Mouse (Mus musculus) adrenal gland, adult (tissue): ENCODE measurements around the gene Osbpl7.

Experiments used
- DNase-seq, 2 experiments: peaks; one replicate each; pipeline ENCODE4 v3.0.0; 2022 to 2023; ENCODE audit warnings: low spot score in 1 of 2; ENCODE audit not compliant: inconsistent age in 2 of 2

The Osbpl7 gene

GRCm38 (mm10) chr11:97038881-97039280 is 11.5 kb upstream of the Osbpl7 start:
- DNase-seq: peak; percentile 64 to 79

GRCm38 (mm10) chr11:97040301-97041021 is 10.0 kb upstream of the Osbpl7 start:
- DNase-seq: no peak

DNA sequence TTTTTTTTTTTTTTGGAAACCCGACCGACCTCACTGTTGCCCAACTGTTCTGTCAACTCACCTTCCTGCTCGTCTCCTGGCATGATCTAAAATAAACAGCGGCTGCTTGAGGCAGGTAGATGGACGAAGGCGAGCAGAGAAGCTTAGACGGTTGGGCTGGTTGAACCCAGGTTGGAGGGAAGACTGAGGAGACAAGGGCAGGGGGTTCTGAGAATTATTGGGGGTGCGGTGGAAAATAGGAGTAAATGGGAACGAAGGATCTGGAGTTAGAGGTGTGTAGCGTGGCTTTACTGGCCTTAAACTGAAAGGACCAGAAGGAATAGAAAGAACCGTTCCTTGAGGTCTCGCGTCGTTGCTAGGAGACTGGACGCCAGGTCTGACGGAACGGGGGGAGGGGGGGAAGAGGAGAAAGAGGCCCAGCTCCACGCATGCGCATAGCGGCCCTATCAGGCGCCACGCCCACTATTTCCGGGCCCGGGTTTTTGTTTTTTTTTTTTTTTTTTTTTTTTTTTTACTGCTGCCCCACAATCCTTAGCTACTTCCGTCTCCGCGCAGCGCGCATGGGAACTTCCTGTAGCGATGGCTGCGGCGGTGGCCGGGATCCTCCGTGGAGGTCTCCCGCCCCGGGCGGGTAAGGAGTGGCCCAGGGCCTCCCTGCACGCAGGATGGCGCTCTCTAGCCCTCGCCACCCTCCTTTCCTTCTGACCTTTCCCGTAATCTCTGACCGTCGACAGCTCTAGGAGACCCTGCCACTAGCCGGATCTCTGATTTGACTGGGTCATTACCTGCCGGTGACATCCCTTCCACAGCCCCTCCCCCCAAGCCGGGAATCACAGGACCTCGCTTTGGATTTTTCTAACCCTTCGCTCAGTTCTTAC is 9.2 kb upstream of the Osbpl7 start, which contains the start of the genes Lrrc46 and Mrpl10:
Gene Lrrc46, minus strand, starts transcription at position 386 of the 878 bp plus-strand sequence.
Gene Mrpl10, plus strand, starts transcription at position 539 of the 878 bp plus-strand sequence.
- DNase-seq: peak; percentile 87 to 94

GRCm38 (mm10) chr11:97044902-97045301 is 5.5 kb upstream of the Osbpl7 start:
- DNase-seq: no peak

- peak in 1 of 2 experiments; percentile 48 for DNase-seq
These were observed 4.6 kb upstream of the Osbpl7 start for GRCm38 (mm10) chr11:97045861-97046260.

DNA sequence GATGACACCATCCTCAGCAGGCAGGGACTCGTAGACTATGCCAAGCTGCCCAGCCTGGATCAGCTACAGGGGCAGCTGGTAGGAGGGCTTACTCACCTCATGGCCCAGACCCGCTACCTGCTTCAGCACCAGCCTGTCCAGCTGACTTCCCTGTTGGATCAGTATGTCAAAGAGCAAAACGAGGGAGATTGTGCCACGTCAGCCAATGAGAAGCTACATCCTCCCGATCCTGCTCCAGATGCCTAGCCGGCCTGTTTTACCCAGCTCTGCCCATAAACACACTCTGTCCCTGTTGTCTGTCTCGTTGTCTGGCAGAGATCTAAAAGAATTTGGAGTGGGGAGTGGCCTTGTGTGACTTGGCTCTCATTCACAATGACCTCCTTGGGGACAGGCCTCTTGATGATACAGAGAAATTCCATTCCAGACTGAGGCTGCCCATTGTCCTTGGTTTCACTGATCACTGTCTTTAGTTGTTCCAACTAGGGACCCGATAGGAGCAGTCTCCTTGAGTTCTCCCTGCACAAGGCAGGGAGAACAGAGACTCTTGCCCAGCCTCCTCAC is 2.3 kb upstream of the Osbpl7 start:
- DNase-seq: peak; percentile 87 to 92

DNA sequence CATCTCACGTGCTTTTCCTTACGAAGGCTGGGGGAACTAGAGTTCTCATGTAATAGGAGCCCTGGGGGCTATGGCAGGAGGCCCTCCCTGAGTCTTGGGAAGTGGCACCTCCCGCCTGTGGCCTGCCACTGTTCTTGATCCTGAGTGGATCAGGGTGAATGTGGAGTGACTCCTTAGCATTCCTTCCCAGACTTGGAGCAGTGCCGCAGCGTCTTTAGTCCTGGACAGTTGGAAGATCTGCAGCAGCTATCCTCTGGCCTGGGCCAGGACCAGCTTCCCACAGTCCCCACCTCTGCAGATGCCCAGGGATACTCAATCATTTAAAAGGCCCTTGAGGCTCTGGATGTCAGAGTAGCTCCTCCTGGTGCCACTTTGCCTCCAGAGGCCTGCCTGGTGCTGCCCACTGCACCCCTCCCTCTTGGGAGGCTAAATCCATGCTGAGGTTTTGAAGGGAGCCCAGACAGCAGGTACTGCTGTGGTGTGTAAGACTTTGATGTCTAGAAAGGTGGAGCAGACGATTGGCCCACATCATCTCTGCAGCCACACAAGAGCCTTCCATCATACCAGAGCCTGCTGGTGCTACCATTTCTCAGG is 839 bp upstream of the Osbpl7 start:
- peak in 1 of 2 experiments; percentile 46 for DNase-seq

DNA sequence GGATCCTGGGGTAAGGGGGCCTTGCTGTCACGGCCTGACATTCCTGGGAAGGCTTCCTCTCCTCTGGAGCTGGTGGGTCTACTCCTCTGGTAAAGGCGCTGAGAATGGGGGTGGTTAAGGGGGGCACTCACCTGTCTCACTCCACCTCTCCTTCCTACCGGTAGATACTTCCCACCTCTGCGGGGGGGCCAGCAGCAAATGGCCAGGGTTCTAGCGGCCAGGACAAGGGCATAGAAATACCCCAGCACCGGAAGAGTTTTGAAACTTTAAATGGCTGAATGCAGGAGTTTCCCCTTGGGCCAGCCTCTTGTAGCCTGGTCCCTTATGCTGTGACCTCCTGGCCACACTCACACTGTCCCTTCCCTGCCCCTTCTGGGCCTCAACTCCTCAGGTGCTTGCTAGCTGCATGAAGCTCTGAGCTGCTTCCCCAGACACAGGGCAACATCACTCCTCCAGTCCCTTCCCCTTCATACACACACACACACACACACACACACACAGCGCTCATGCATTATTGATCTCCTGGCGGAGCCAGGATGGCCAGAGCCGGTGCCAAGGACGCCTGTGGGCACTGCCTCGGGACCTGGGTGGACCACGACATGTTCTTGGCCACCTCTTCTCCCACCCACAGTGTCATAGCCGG is 637 bp downstream of the Osbpl7 start:
- DNase-seq: no peak

GRCm38 (mm10) chr11:97052219-97052646 is 1.8 kb downstream of the Osbpl7 start:
- DNase-seq: peak in 1 of 2 experiments; percentile 68

DNA sequence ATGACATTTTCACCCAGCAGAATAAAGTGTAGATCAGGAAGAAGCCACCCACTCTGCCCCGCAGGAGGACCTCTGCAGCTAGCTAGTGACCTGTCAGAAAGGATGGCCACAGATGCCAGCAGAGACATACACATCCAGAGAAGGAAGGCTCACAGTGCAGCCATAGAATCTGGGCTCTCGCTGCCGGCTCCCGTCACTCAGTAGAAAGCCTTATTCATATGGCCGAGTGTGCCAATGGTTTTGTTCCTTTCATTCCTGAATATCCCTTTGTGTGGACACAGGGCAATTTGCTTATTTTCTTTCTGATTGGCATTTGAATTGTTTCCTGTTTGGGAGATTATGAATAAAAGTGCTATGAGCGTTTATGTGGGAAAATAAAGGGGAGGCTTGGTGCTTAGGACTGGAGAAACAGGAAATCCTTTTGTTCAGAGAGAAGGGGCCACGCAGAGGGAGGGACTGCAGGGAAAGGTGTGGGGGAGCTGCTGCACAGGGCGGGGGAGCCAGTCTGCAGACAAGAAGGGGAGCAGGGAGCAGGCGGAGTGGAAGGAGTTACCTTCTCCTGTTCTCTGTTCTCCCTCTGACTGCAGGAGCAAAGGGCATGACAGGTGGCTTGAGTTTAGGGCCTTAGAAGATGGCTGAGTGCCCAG is 13.0 kb downstream of the Osbpl7 start:
- DNase-seq: no peak

- DNase-seq: peak in 1 of 2 experiments; percentile 28
These were observed 13.5 kb downstream of the Osbpl7 start for GRCm38 (mm10) chr11:97063921-97064295.

GRCm38 (mm10) chr11:97065538-97066295 is 15.3 kb downstream of the Osbpl7 start:
- DNase-seq: peak in 1 of 2 experiments; percentile 59

DNA sequence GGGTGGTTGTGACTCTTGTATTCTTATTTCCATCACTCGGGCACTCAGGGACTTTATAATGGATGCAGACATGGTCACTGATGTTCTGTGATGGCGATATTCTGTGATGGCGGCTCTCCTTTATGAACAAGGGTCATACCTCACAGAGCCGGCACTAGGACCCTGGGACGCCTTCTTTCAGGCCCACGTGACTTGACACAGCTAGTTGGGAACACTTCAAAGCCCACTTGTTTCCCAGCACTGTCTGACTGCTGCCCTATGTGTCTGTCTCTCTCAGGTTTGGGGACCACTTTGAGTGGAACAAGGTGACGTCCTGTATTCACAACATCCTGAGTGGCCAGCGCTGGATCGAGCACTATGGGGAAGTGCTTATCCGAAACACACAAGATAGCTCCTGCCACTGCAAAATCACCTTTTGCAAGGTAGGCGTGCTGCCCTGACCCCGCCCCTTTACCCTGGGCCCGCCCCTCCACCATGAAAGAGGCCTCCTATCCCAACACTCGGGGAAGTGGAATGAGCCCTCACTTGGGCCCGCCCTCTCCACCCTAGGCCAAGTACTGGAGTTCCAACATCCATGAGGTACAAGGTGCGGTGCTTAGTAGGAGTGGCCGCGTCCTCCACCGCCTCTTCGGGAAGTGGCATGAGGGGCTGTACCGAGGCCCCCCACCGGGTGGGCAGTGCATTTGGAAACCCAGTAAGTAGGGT is 16.4 kb downstream of the Osbpl7 start:
- peak in 1 of 2 experiments; percentile 16 for DNase-seq

DNA sequence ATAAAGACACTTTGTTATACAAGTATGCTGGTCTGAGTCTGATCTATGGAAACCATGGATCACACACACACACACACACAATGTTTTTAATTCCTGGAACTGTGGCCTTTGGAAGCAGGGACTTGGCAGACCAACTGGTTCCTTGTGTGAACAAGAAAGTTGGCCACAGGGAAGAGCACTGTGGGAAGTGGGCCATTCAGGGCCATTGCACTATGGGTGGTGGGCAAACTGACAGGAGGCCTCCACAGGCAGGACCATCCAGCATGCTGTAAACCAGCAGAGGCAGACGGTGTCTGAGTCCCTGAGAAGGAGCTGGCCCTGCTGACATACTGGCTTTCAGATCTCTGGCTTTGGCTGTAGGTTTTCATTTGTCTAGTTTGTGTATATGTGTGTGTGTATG is 18.9 kb downstream of the Osbpl7 start:
- peak in 1 of 2 experiments; percentile 17 for DNase-seq

- peak in 1 of 2 experiments; percentile 14 for DNase-seq
These were observed 19.3 kb downstream of the Osbpl7 start for GRCm38 (mm10) chr11:97069770-97070169.

- peak in 1 of 2 experiments; percentile 16 for DNase-seq
These were observed 20.7 kb downstream of the Osbpl7 start for GRCm38 (mm10) chr11:97071129-97071528.

GRCm38 (mm10) chr11:97072533-97072932 is 22.1 kb downstream of the Osbpl7 start:
- peak in 1 of 2 experiments; percentile 77 for DNase-seq

- peak in 1 of 2 experiments; percentile 14 for DNase-seq
These were observed 23.8 kb downstream of the Osbpl7 start for GRCm38 (mm10) chr11:97074235-97074634.

GRCm38 (mm10) chr11:97078751-97079150 is 28.3 kb downstream of the Osbpl7 start:
- no peak for DNase-seq
